Mouse (Mus musculus): ENCODE results near the gene Alkbh3.

Gene Alkbh3

DNA sequence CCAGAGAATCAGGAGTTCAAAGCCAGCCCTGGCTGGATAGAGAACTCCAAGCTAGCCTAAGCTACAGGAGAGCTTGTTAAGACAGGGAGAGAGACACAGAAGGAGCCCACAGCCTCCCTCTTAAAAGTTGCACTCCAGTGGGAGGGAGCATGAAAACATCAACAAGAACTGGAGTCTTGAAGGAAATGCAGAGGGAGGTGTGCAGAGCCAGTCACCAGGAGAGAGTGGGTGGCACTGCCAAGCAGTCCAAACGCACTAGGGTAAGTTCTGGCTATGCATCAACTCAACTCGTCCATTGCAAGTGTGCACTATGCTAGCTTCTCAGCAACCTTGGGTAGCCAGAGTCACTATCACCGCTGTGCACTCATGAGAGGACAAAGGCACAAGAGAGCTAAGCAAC lies 52.4 kb downstream of the Alkbh3 start:
- in situ Hi-C loops (cut with MboI; ENCODE audit: low pct_unique_long_range_greater_than_20kb in 1 of 2, low sequenced_read_pairs in 2 of 2, unreplicated experiment in 1 of 2), result no loop called here

DNA sequence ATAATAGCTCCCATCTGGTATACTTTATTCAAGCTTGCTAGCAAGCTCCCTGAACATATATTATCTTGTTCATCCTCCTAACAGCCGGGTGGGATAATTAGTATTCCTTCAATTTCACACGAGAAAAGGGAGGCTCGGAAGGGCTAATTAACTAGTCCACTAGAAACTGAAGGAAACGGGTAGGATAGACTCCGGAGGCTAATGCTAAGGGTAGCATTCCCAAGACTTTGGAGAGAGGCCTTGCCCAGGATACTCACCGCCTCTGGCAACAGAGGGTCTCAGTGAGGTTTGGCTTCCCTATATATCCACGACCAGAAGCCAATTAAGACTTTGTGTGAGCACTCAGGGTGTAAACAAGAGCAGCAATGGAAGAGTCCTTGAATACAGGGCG lies 52.8 kb downstream of the Alkbh3 start:
- in situ Hi-C loops (cut with MboI; ENCODE audit: low pct_unique_long_range_greater_than_20kb in 1 of 2, low sequenced_read_pairs in 2 of 2, unreplicated experiment in 1 of 2), result no loop called here

DNA sequence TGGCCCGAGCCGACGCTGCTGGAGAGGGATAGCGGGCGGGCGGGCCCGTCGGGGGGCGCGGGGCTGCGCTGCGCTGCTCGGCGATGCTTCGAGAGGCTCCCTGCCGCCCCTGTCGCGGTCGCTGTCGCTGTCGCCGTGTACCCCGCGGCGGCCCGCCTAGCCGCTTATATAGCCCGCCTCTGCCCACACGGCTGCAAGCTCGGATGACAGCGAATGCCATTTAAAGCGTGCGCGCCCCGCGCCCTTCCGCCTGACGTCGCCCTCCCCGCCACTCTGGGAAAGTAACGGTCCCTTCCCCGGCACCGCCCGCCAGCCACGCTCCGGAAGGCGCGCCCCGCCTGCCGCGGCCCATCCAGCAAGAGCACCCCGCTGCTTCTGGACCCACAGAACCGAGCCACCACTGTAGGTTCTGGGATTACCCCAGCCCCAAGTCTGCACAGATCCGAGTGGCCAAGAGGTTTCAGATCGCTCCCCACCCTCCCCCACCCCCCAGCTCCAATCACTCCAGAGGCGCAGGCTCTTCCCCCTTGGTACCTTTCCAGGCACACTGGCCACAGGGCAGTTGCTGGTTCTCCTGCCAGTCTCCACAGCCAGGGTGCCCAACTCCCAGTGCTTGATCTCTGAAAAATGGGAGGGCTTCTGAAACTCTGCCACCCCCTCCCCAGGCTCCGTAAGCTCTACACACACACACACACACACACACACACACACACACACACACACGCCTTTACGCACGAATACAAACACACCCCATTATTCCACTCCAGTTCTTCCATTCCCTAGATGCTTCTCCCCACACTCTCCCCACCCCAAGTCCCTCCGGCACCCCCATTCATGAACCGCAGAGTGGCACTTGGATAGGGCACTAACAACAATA lies 53.5 kb downstream of the Alkbh3 start, which contains the start of gene Gm13889:
Gene Gm13889, minus strand, starts transcription at position 294 of the 877 bp plus-strand sequence.
- in situ Hi-C loops (cut with MboI; ENCODE audit: low pct_unique_long_range_greater_than_20kb in 1 of 2, low sequenced_read_pairs in 2 of 2, unreplicated experiment in 1 of 2), result no loop called here

DNA sequence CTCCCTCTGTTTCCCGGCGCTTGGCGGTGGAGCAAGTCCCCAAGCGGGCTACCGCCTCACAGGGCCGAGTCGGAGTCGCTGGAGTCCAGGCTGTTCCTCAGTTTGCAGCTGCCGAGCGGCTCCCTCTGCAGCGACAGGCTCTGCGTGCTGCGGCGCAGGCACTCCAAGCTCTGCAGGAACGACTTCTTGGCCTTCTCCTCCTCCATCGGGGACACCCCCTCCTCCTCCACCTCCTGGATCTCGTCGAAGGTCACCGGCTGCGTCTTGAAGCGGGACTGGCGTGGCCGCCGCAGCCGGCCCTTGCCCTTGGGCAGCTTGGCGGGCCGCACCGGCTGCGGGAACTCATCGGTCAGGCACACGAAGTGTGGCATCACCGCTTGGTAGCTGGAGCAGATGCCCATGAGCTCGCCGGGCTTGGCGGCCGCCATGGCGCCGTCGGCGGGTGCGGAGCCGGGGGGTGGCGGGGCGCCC lies 54.2 kb downstream of the Alkbh3 start:
- in situ Hi-C loops (cut with MboI; ENCODE audit: low pct_unique_long_range_greater_than_20kb in 1 of 2, low sequenced_read_pairs in 2 of 2, unreplicated experiment in 1 of 2), result no loop called here

DNA sequence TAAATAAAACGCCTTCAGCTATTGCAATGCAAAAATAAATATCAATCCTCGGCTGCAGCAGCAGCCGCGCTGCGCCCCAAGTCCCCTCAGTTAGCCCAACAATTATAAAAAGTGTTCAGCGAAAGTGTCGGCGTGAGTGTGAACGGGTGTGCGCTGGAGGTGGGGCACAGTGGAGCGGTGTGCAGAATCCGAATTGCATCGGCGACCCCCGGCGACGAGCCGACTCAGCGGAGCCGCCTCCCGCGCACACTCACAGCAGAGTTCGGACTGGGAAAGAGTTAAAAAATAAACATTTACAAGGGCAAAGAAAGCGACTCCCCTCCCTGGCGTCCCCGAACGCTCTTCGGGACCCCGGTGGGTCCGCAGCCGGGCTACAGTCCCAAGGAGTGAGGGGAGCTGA lies 54.7 kb downstream of the Alkbh3 start:
- in situ Hi-C loops (cut with MboI; ENCODE audit: low pct_unique_long_range_greater_than_20kb in 1 of 2, low sequenced_read_pairs in 2 of 2, unreplicated experiment in 1 of 2), result no loop called here

DNA sequence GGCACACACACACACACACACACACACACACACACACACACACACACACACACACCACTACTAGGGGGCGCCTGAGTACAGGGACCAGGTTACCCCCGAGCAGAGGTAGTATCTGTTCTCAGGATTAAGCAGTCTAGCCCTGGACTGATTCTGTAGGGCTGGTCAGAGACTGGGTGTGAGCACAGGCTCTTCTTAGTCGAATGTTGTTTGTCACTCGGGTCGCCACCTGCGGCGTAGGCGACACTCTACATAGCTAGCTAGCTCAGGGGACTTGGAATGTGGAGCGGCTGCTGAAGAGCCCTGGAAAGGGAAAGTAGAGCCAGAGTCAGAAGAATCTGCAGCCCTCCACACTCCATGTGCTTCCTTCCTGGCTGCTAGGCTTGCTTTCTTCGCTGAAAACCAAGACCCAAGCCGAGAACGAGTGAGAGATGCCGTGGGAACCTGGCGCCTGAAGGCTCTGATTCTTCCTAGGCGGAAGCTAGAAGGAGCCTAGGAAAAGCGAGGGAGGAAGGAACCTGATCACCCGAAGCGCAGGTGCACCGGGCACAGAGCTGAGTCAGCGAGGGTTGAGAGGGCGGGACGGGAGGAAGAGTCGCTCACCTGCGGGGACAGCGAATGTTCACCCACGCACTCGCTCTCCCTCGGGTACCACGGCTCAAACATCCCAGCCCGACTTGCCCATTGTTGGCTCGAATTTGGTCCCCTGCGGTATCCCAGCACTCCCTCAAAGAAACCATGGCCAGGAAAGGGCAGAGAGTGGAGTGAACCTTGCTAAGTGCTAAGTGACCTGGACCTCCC lies 55.6 kb downstream of the Alkbh3 start:
- in situ Hi-C loops (cut with MboI; ENCODE audit: low pct_unique_long_range_greater_than_20kb in 1 of 2, low sequenced_read_pairs in 2 of 2, unreplicated experiment in 1 of 2), result no loop called here

DNA sequence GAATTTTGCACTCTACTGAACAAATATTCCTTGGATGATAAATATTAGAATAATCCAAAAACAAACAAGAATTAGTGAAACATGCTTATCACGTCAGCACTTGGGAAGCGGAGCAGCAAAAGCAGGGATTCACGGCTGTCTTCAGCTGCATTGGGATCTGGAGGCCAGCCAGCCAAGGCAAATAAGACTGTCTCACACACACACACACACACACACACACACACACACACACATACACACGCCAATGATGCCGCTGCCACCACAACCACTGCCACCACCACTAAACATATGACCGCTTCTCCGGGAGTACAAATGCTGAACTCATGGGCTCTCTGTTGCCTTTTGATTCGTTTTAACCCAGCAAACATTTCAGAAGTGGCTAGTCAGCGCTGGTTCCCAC lies 56.9 kb downstream of the Alkbh3 start:
- in situ Hi-C loops (cut with MboI; ENCODE audit: low pct_unique_long_range_greater_than_20kb in 1 of 2, low sequenced_read_pairs in 2 of 2, unreplicated experiment in 1 of 2), result no loop called here

DNA sequence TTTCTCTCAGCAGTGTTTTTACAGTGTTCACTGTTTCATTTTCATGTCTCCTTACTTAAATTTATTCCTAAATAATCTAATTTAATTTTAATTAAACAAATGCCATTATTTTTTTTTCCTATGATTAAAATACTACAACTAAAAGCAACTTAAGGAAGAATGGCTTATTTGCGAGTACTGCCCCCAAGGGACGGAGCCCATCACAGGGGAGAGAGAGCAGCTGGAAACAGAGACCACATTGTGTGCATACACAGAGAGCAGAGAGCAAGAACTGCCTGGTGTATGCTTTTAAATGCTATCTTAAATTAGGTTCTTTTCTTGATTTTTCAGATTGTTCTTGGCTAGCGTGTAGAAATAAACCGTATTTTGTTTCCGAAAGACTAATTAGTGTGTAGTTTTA lies 63.6 kb downstream of the Alkbh3 start:
- in situ Hi-C loops (cut with MboI; ENCODE audit: low pct_unique_long_range_greater_than_20kb in 1 of 2, low sequenced_read_pairs in 2 of 2, unreplicated experiment in 1 of 2), result no loop called here

DNA sequence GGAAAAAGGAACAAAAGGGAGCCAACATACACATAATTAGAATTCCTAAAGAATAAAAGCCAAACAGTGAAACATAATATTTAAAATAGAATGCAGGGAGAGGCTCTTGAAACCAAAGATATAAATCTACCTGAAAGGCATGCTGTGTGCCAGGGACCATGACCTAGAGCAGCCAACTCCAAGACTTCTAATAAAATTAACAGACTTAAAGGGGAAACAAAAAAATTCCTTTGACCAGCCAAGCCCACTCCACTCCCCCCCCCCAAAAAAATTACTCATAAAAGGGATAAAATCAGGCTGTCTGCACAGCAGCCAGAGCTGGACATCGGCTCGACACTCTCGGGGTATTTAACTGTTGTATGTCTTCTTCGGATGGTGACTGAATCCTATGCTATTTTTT lies 65.8 kb downstream of the Alkbh3 start:
- in situ Hi-C loops (cut with MboI; ENCODE audit: low pct_unique_long_range_greater_than_20kb in 1 of 2, low sequenced_read_pairs in 2 of 2, unreplicated experiment in 1 of 2), result no loop called here

DNA sequence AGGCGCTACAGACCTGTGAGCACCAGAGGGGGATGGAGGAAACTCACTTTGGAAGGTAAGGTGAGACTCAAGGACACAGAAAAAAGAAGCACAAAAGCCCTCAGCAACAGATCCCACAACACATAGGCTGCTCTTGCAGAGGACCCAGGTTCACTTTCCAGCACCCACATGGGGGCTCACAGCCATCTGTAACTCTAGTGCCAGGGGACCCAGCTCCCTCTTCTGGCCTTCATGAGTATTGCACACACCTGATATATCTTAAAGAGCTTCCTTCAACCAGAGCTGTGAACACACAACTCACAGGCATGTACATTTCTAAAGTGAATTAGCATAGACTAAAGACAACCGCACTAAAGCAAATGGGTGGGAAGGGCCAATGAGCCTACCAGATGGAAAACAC lies 66.5 kb downstream of the Alkbh3 start:
- in situ Hi-C loops (cut with MboI; ENCODE audit: low pct_unique_long_range_greater_than_20kb in 1 of 2, low sequenced_read_pairs in 2 of 2, unreplicated experiment in 1 of 2), result no loop called here

DNA sequence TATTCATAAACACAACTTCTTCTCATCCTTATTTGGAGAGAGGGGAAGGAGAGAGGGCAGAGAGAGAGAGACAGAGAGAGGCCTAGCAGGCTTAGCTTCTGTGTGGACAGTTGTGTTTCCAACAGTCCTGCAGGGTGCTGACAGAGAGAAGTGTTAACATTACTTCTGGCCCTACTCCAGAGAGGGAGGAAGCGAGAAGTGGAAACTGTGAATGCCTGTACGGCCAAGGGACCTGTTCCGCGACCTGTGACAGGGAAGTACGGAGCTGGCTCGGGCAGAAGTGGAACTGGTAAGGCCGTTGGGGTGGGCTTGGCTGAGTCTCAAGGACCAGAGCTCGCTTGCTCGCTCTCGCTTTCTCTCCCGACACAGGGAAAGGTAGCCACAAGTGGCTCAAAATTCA lies 68.9 kb downstream of the Alkbh3 start:
- in situ Hi-C loops (cut with MboI; ENCODE audit: low pct_unique_long_range_greater_than_20kb in 1 of 2, low sequenced_read_pairs in 2 of 2, unreplicated experiment in 1 of 2), result no loop called here

DNA sequence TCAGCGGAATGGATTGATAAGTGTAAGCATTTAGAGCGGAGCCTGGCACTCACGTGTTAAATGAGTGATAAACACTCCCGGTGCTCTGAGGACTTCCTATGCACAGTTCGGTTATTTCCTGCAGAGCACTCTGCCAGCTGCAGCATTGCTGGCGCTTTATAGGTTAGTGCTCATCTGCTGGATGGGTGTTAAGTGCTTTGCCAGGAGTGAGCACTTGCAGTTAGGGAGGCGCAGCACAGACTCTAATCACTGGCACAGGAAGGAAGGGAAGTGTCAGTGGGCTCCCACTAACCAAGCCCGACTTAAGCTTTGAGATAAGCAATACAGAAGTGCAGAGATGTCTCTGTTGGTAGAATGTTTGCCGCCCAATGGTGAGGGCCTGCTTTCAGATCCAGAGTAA lies 72.1 kb downstream of the Alkbh3 start:
- in situ Hi-C loops (cut with MboI; ENCODE audit: low pct_unique_long_range_greater_than_20kb in 1 of 2, low sequenced_read_pairs in 2 of 2, unreplicated experiment in 1 of 2), result no loop called here
